Mouse (Mus musculus): ENCODE measurements around the gene Dlx4.

The Dlx4 gene

DNA sequence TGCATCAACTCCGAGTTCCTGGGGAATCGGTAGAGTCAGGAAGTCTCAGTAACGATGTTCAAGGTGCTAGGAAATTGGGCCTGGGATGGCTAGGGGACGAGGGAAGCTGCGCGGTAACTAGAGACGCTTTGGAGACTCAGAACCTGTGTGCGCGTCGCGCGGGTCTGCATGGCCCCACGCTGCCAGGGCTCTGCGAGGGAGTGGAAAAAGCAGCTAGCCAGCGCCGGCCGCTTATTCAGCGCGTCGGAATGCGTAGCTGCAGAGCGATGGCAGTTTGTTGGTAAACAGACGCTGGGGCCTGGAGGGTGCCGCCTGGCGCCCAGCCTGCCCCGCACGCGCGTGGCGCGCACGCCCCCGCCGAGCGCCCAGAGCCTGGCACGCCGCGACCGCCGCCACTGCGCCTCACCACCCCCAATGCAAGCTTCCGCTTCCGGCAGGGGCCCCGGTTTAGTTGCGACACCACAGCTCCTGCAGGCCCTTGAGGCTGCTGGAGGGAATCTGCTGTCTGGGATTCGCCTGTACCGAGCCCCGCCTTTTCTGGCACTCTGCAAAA, at the start of gene Dlx4:
TSS of gene Dlx4 (minus strand) at position 413 of the 553 bp plus-strand sequence.
- DNase-seq (ENCODE audit: low spot score), result no peak

DNA sequence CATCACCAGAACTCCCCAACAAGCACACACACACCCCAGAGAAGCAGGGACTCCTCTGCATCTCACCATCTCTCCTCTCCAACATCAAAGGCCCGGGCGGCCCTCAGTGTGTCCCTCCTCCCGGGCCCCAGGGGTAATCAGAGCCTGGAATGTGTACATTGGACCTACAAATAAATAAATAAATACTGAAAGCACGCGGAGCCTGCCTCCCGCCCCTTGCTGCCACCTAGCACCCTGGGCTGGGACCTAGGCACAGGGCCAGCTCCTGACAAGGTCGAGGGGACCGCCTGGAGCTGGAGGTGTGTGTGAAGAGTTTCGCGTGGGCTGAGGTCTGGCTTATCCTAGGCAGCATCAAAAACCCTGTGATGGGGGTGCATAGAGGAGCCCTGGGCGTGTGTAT, 43.8 kb upstream of the Dlx4 start:
- no peak for DNase-seq (ENCODE audit: low spot score)

DNA sequence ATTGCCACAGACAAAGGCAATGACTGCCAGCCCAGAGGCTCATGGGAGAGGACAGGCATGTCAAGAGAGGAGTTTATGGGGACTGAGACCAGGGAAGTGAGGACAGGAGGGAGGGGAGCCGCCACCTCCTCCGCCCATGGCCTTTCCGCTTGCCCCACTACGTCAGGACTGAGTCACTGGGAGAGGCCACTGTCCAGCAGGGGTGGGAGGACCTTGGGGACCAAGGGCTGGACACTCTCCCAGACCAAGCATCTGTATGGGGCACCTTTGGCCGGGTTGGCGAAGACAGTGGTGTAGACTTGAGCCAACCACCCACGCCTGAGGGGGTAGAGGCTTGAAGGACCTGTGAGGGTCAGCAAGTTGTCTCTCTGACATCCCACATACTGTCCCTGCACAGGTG, 40.8 kb upstream of the Dlx4 start:
- no peak for DNase-seq (ENCODE audit: low spot score)

DNA sequence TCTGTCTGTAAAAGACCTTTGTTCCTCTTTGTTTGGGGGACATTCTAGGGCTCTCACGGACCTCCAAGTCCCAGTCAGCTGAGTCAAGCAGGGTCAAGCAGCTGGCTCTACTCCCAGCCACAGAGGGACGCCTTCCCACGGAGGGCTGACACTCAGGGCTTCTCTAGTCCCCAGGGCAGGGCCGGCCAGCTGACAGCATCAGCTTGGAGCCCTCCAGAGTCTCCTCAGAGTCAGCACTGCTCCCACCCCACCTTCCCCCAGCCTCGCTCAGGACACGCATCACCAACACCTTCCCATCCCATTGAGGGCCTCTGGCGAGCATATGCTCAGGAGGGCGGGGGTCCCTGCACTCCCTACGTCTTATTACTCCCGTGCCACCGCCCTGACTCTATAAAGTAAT, 39.6 kb upstream of the Dlx4 start:
- DNase-seq (ENCODE audit: low spot score), result no peak

DNA sequence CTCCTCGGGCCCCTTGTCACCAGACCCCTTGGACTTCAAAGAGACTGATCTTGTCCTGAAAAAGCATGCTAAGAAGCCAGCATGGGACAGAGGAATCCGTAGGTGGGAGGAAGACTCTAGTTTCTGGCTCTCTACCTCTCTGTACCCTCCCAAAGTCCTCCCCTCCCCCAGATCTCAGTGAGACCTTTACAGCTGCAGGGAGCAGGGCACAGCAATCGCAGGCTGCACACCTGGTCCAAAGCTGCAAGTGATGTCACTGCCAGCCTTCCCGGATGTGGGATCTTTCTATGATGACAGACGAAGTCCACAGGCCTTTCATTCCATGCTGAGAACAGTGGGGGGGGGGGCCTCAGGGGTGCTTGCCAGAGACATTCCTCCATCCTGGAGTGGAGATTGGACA, 38.5 kb upstream of the Dlx4 start:
- no peak for DNase-seq (ENCODE audit: low spot score)

DNA sequence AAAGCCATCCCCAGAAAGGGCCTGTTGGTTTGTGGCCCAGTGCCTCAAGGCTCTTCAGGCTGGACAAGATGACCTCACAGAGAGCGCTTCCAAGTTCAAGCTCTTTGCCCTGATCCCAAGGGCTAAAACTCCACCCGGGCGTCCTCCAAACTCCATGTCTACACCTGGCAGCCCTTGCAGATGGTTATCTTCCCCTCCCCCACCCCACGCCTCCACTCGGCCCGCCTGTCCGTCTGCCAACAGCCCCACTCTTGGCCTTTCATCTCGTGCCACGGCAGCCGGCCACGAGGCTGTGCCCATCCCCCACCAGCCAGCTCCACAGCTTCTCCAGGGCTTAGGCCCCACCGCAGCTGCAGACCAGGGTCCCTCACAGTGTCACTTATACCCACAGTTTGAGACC, 33.2 kb upstream of the Dlx4 start:
- DNase-seq (ENCODE audit: low spot score), result no peak

DNA sequence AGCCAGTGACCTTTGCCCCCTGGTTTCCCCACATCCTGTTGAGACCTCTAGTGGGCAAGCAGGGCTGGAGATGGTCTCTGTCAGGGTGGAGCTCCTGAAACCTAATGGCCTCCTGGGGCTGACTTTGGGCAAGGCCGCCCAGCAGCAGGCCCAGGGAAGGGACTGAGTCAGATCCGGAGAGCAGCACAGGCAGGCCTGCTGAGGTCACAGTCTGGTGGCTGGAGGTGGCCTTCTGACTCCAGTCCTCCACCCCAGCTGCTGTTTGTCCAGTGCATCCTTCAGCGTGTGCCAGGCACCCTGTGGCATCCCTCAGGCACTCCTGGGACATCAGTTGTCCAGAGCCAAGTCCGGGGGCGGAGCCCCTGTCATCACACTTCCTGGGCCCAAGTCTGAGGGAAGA, 19.8 kb upstream of the Dlx4 start:
- no peak for DNase-seq (ENCODE audit: low spot score)

DNA sequence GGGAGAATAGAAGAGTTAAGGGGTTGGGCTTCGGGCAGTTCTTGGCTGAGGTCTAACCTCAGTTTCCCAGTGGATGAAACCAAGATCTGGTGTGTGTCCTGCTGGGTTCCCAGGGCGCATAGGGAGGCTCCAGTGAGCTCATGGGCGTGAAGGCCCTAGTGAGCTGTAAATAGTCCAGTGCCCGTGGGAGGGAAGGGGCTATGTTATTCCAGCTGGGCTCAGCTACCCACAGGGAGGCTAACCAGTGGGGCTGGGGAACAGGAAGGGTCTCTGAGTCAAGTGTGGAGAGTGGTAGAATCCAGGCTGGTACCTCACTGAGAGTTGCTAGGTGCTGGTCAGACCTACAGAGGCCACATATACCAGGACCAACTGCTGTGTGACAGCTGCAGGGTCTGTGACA, 15.6 kb upstream of the Dlx4 start:
- DNase-seq (ENCODE audit: low spot score), result no peak

DNA sequence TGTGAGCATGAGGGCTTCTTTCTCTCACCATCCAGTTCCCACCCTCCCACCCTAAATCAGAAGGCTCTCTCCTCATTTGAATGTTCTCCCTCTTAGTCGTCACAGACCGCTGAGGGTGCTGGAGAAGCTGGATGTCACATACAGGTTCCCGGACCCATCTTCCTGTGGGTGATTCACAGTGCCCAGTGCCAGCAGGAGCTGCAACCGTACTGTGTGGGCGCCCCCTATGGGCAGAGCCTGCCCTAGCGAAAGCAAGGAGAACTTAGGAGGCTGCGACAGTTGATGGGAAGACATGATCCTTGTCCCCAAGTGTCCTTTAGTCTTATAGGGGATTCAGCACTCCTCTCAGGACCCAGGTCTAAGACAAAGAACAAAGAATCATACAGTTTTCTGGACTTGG, 14.6 kb upstream of the Dlx4 start:
- no peak for DNase-seq (ENCODE audit: low spot score)

DNA sequence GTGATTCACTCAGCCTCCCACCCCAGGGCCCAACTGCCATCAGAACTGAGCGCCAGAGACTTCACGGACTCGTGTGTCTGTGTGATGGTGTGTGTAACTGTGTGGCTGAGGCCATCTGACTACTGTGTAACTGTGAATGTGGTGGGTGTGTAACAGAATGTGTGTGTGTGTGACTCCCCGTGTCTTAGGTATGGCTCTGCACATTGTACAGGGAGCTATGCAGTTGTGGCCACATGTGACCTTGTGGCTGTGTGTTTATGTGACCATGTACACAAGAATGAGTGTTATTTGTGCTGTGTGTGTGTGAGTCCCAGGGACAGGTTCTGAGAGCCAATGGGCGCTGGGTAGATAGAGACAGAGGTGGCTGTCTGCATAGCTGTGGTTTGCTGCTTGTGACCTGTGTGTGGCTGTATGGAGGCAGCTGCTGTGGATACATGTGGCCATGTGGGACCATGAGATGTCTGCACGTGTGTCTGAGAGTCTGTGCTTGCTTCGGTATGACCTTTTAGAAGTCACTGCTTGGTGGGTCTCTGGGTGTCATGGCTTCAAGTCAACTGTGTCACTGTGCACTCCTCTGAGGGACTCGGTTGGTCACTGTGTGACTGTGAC, 13.8 kb upstream of the Dlx4 start:
- DNase-seq (ENCODE audit: low spot score), result no peak

DNA sequence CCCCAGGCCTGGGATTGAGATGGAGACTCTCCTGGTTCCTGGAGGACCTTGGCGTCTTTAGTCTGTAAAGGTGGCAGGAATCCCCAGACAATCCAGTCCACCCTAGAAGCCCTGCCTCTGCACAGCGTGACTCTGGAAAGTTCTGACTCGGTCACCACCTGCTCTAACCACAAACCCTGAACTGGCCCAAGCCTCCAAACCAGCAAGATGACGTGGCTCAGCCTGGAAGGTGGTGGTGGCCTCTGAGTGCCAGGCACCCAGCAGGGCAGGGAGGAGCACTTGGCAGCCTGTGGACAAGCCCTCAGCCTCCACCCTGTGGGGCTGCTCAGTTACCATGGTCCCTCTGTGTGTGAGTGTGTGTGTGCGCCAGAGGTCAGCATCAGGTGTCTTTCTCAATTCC, 11.8 kb upstream of the Dlx4 start:
- no peak for DNase-seq (ENCODE audit: low spot score)

DNA sequence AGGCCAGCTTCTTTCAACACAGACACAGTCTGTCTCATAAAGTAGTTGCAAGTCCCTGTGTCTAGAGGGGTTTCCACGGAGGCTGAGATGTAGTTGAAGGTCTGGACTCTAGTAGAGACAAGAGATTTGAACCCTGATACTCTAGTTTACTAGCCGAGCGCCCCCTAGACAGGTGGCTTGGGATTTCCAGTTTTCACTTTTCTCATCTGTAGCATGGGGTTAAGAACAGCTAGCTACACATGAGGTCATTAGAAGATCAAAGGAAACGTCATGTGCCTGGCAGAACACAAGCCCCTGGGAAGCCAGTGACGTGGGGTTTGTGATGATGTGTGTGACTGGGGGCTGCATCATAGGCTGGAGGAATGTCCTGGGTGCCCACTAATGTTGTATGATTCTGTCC, 11.3 kb upstream of the Dlx4 start:
- DNase-seq (ENCODE audit: low spot score), result no peak

DNA sequence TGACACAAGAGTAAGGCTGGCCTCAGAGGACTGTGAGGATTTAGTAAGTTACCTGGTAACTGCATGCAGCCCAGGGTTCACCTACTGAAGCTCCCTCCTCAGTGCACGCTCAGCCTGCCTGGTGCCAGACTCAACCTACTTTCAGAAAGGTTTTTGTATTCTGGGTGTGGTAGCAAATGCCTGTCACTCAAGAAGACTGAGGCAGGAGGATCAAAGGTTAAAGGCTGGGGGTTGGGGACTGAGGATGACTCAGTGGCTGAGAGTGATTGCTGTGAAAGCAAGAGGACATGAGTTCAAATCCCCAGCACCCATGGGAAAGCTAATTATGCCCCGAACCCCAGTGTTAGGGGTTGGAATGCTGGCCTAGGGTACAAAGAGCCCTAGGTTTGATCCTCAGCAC, 9.4 kb upstream of the Dlx4 start:
- no peak for DNase-seq (ENCODE audit: low spot score)

DNA sequence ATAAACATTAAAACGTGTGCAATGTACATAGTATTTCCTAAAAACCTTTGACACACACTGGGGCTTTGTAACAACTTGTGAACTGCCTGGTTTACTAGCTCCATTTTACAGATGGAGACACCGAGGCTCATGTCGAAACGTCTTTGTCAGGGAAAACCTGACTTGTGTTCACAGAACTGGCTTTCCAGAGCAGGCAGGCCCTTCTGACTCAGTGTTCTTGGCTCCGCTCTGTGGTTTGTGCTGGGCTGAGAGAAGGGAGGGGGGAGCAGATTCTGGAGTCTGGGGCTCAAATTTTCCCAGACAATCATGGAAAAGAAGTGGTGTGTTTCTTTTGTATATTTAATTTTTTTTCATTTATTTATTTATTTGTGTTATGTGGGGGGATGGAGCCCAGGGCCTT, 7.6 kb upstream of the Dlx4 start:
- no peak for DNase-seq (ENCODE audit: low spot score)

DNA sequence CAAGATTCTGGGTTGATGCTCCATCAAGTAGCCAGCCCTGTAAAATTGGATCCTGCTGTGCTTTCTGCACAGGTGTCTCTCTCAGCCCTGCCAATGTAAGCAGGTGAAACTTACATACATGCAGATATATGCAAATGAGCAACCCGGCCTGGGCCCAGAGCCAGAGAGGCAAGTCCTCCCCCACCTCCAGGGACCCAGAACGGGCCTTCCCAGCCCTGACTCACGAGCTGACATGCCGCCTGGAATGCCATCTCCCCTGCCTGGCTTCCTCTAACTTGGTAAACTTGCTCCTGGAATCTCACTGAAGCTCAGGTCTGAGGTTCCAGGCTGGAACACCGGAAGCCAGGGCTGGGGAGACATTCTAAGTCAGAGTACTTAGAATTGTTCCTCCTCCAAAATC, 7.1 kb upstream of the Dlx4 start:
- DNase-seq (ENCODE audit: low spot score), result no peak

DNA sequence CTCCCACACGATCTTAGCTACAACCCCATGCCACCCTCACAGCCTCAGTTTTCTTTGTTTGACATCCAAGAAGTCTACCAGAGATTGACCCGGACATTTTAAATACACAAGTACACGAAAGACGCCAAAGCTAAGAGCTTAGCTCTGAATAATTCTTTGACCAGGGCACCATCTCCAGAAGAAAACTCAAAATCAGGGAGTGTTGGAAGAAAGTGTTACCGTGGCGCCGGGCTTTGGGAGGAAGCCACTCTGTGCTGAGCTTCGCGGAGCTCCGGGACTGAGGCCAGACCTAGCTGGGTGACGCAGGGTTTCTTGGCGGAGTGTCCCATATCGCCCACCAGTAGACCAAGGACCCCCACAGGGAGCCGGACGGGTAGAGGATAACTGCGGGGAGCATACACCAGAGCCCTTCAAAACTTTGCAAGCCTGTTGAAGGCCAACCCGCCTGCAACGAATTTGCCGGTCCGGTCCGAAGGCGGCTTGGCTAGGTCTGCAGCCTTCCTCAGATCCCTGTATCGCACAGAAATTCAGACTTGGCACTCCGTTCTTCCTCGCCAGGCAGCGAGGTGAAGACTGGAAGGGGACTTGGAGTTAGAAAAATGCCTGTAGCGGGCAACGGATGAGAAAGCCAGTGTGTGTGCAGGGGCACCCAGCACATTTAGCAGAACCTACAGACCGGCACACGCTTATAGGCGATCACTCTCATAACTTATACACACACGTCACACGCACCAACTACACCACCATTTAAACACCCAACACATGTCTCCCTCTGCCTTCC, 4.4 kb upstream of the Dlx4 start:
- no peak for DNase-seq (ENCODE audit: low spot score)

DNA sequence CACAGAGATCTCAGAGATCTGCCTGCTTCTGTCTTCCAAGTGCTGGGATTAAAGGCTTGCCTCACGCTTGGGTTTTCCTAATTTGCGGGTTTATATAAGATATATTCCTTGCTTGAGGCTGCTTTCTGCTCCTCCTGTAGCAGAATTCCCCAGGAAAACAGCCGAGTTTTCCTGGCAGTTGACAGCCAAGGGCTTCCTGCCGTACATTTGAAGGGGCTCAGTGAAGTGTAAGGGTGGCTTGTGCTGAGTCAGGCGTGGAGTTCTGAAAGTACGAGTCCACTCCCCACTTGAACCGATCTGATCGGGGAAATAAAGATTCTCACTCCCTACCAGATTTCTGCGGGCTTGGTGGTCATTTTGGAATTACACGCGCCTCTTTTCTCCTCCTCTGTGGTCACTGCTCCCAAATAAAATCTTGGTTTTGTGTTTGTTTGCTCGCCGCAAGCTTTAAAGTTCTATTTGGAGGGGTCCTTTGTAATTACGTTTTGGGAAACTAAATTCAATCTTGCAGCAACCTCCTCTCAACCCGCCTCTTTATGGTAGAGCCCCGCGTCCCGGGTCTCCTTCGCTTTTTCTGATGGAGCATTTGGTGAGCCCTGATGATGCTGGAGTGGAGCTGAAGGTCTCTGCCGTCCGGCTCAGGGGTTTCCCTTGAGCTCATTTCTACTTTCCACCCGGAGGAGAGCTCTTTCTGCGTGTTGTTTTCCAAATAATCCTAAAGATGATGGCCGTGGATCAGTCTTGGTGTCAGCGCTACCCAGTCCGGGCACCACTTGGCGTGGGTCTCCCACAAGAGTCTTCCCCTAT, 3.6 kb upstream of the Dlx4 start:
- DNase-seq (ENCODE audit: low spot score), result no peak

DNA sequence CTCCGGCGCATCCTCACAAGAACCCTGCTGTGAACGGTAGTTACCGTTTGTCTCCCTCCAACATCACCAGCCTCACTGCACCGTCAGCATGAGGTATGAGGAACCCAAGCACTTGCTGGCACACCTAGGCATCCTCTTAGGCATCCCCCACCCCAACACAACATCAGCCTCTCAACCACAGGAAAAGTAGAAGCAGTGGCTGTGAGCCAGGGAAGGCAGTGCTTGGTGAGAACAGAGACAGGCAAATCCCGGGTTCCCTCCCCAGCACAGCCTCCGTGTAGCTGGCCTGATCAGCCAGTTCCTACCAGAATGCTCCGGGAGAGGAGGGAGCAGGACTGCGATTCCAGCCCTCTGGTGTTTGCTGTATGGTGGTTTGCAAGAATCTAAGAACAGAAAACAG, 2.7 kb upstream of the Dlx4 start:
- no peak for DNase-seq (ENCODE audit: low spot score)

DNA sequence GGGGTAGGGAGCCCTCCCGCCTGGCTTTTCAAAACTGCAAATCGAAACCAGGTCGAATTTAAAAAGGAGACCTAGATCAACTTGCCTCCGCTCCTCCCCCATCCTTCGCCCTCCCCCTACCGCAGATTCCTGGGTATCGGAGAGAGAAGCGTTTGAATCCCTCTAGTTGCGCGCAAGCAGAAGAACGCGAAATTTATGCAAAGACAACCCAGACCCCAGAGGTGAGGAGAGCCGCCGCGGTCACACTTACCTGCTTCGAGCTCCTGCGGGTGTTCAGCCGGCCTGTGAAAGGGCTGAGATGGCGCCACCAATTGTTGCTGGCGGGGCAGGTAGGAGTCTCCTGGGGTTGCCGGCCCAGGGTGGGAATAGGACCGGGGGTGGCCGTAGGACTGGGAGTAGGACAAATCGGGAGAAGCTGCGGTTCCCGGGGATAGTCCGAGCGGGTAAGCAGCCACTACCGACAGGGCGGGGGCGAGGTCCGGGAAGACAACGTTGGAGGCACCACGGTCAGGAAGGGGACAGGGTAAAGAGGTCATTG, 1.0 kb downstream of the Dlx4 start:
- DNase-seq (ENCODE audit: low spot score), result no peak

DNA sequence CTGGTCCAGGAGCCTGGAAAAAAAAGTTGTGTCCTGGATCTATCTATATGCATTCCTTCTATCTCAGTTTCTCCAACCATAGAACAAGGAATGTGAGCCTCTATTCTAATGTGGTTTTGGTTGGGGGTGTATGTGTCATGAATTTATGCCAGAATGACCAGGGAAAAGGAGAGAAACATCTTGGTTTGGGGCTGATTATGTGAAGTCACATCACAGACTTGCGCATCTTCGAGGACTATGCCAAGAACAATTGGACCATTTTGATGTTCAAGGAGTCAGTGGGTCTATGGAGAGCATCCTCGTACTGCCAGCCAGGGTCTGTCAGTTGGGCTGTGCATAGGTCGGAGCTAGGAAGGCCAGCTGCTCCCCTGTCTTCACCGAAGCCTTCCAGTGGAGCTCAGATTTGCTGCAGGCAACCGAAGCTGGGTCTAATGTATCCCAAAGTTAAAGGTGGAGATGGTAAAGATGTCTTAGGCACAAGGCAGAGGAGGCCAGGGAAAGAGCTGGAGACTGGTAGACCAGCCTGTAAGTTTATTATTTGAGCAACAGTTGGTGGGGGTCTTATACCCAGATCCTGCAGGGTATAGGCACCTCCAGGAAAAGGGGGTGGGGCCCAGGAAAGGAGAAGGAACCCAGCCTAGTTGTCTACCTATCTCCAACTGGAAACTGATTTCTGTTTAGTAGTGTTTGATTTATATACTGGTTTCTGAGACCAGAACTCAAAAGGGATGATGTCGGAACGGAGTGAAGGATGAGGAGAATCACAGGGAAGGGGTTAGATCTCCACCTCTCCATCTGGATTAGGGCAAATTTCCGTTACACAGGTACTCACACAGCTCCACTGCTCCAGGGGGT, 1.7 kb downstream of the Dlx4 start:
- DNase-seq (ENCODE audit: low spot score), result no peak

DNA sequence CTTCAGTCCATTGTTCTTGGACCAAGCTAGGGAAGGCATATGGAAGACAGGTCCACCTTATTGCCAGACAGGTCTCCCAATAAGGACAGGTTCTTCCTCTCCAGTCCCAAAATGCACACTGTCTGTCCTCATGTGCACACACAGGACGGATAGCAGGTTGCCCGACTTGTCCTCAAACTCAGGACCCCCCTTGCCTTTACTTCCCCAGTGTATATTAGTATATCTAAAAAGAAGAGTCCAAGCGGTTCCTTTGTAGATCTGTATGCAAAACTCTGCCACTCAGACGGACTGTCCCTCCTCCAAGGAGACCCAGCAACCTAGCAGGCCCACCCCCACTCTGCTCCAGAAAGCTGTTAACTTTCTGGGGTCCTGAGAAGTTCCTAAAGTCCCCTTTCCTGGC, 2.4 kb downstream of the Dlx4 start:
- DNase-seq (ENCODE audit: low spot score), result no peak
